Mouse (Mus musculus) C2C12 (cell line): ENCODE results near the gene 0610030E20Rik. TPM values are rescaled to one million over a fixed set of nuclear protein-coding genes. Genes with fewer than 3 reads are reported as not detected.
A peak's percentile ranks its signal among the peaks of the same experiment; 100 is the strongest.

ENCODE experiments used
- H3K27me3 ChIP-seq: one replicate; pipeline ENCODE4 v1.6.1; 2011; ENCODE audit not compliant: control insufficient read depth, insufficient read depth, insufficient read length
- H3K36me3 ChIP-seq: one replicate; pipeline ENCODE4 v1.6.1; 2011; ENCODE audit not compliant: control insufficient read depth, insufficient read depth
- H3K4me3 ChIP-seq: one replicate; pipeline ENCODE4 v1.5.1; 2011; ENCODE audit warnings: mild to moderate bottlenecking, control low read depth; ENCODE audit not compliant: poor library complexity, insufficient read depth, severe bottlenecking
- H3K79me2 ChIP-seq: one replicate; pipeline ENCODE4 v1.6.1; 2011; ENCODE audit not compliant: control insufficient read depth, insufficient read depth
- H3K79me3 ChIP-seq: one replicate; pipeline ENCODE4 v1.6.1; 2011; ENCODE audit warnings: low read depth, control low read depth
- H3ac ChIP-seq: one replicate; pipeline ENCODE3; 2011; ENCODE audit warnings: low read depth; ENCODE audit not compliant: control insufficient read depth, insufficient read length
- CEBPB ChIP-seq: IDR thresholded peaks from one replicate; pipeline ENCODE4 v1.6.1; 2011; ENCODE audit warnings: low read depth, mild to moderate bottlenecking, control low read depth, moderate library complexity
- CTCF ChIP-seq: IDR thresholded peaks from one replicate; pipeline ENCODE4 v1.5.1; 2011; ENCODE audit not compliant: control insufficient read depth, insufficient read depth, insufficient read length
- FOSL1 ChIP-seq: IDR thresholded peaks from one replicate; pipeline ENCODE4 v1.8.0; 2011; ENCODE audit warnings: mild to moderate bottlenecking, low read length; ENCODE audit not compliant: poor library complexity, insufficient read depth, severe bottlenecking
- MAX ChIP-seq: IDR thresholded peaks from one replicate; pipeline ENCODE4 v1.6.1; 2011; ENCODE audit warnings: mild to moderate bottlenecking, control low read depth
- MYOD1 ChIP-seq: IDR thresholded peaks from one replicate; pipeline ENCODE4 v1.6.1; 2011; ENCODE audit warnings: low read depth; ENCODE audit not compliant: control insufficient read depth, insufficient read length
- MYOG ChIP-seq: IDR thresholded peaks from one replicate; pipeline ENCODE4 v1.6.1; 2011; ENCODE audit not compliant: control insufficient read depth, insufficient read length; ENCODE audit errors: extremely low read depth
- USF1 ChIP-seq: IDR thresholded peaks from one replicate; pipeline ENCODE4 v1.6.1; 2011; ENCODE audit warnings: low read depth, mild to moderate bottlenecking, control low read depth, moderate library complexity
- polyA plus RNA-seq: library from polyadenylated mRNA; unstranded; fragments of >200 nt; fragmentation: generic; extraction: Trizol; gene quantifications from one replicate; pipeline ENCODE4 v1.2.1, GENCODE M21; 2012; ENCODE audit warnings: missing spikeins

Gene 0610030E20Rik
- polyA plus RNA-seq, 1 experiment: 5.2 TPM

DNA sequence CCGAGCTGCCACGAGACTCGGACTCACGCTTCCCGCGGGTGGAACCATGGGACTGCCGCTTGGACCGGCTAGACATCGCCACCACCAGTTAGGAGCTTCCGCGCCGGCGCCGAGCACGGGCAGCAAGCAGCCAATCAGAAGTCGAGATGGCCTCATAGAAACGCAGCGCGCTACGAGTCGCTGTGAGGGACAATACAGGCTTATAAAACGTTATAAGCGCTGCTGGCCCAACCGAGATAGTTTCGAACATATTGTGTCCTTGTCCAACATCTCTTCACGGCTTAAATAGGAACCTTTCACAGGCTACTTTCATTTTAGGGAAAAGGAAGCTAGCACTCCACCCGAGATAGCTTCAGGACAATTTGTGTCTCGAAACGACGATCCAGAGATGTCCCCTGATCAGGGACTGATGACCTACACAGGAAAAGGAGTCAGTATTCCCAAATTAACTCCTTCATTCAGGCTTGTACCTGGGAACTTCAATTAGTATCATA is 2.0 kb upstream of the 0610030E20Rik start, which contains the start of gene Usp39:
TSS of gene Usp39 (minus strand) at position 111 of the 494 bp plus-strand sequence.
- Histone ChIP-seq H3K4me3 (peak within 1 kb of the TSS; percentile 83), H3ac (peak within 1 kb of the TSS; percentile 93), H3K79me3 (peaks cover 57% of the 10 kb centered on the region), H3K36me3 (peaks cover 32% of the 10 kb centered on the region), H3K79me2 (peaks cover 78% of the 10 kb centered on the region), H3K27me3 (no peaks in the 10 kb centered on the region)
- TF ChIP-seq FOSL1: no peak
- peak; percentile 48 for TF ChIP-seq USF1
- TF ChIP-seq MAX: peak; percentile 81
- no peak for TF ChIP-seq CEBPB
- TF ChIP-seq MYOG: no peak
- no peak for TF ChIP-seq MYOD1
- no peak for TF ChIP-seq CTCF

DNA sequence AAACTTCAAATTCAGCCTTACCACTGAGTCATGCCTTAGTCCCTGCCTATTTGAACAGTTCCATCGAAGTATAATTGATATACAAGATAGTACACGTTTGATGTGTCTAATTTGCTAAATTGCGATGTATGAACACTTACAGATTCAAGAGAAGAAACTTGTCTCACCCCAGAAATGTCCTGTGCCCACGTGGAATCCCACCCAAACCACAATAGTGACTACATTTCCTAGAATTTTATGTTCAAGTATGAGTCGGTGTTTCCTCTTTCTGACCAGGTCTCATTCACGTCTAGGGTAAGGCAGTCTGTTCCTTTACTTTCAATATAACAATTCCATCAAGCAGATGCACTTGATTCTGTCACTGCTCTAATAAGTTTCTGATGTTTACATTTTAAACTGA is 1.5 kb upstream of the 0610030E20Rik start:
- H3K4me3 ChIP-seq: no peak overlapping the region
- TF ChIP-seq MYOD1: no peak
- no peak for TF ChIP-seq MYOG
- TF ChIP-seq USF1: no peak
- no peak for TF ChIP-seq CTCF
- no peak for TF ChIP-seq FOSL1
- TF ChIP-seq CEBPB: no peak
- no peak for TF ChIP-seq MAX

DNA sequence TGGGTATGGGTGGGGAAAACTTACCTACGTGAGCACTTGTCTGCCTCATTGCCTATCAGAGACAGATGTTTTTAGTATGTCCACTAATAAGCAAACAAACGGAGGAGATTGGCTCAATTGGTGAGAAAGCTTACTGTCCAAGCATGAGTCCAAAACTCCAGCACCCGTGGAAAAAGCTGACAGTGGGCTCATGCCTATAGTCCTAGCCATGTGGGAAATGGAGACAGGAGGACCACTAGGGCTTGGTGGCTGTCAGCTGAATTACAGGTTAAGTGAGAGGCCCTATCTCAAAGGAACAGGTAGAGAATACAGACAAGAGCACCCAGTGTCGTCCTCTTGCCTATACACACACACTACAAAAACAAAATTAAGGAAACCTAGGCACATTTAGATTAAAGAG is 856 bp upstream of the 0610030E20Rik start:
- peaks cover 58% of the 10 kb centered on the region for H3K79me3 ChIP-seq
- H3K36me3 ChIP-seq: peaks cover 36% of the 10 kb centered on the region
- H3K79me2 ChIP-seq: peaks cover 77% of the 10 kb centered on the region
- H3K4me3 ChIP-seq: no peak overlapping the region
- H3ac ChIP-seq: no peak overlapping the region
- no peaks in the 10 kb centered on the region for H3K27me3 ChIP-seq
- TF ChIP-seq CEBPB (no peak), FOSL1 (no peak), CTCF (no peak), USF1 (no peak), MYOD1 (no peak), MAX (no peak), MYOG (no peak)

More for the DNA sequence above, 1.5 kb upstream of the 0610030E20Rik start:
- Histone ChIP-seq H3ac (no peak overlapping the region), H3K79me3 (peaks cover 55% of the 10 kb centered on the region), H3K27me3 (no peaks in the 10 kb centered on the region), H3K79me2 (peaks cover 77% of the 10 kb centered on the region), H3K36me3 (peaks cover 31% of the 10 kb centered on the region)

DNA sequence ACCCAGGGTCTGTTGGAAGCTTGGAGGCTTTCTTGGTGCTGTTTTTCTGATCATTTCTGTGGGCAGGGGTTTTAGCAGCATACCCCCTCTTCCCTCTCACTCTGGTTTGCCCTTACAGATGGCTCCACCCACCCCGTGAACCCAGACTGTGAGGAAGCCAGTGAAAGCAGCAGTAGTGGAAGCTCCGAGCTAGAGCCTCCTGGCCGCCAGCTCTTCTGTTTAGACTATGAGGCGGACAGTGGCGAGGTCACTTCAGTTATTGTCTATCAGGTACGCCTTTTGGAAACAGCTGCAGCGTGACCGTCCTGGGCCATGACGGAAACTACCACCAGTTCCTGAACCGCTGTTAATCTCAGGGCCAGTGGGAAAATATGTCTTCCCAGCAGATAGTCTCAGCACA is 1.3 kb downstream of the 0610030E20Rik start:
- Histone ChIP-seq H3K79me2 (peaks cover 69% of the 10 kb centered on the region), H3K36me3 (peaks cover 40% of the 10 kb centered on the region), H3K27me3 (no peaks in the 10 kb centered on the region), H3ac (no peak overlapping the region), H3K79me3 (peaks cover 43% of the 10 kb centered on the region), H3K4me3 (no peak overlapping the region)
- TF ChIP-seq USF1 (no peak), CEBPB (no peak), MYOG (no peak), CTCF (no peak), FOSL1 (no peak), MYOD1 (no peak), MAX (no peak)

DNA sequence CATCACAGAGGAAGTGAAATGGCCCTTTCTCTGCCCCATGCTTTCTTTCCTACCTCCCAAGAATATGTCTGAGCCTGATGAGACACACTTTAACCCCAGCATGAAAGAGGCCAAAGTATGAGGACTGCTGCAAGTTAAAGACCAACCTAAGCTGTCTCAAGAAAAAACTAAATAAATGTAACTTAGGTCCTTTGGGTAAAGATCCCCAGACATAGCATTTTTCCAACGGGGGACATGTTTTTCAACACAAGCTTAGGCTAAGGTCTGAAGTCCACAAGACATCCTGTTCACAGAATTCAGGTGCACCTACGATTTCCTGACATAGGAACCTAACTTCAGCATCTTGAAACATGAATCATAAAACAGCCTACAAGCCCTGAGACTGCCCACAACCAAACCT is 3.1 kb downstream of the 0610030E20Rik start:
- H3K79me2 ChIP-seq: peaks cover 52% of the 10 kb centered on the region
- TF ChIP-seq MYOD1: no peak
- TF ChIP-seq FOSL1: no peak
- TF ChIP-seq MYOG: no peak
- no peak for TF ChIP-seq CTCF
- TF ChIP-seq USF1: no peak
- no peak for TF ChIP-seq MAX
- TF ChIP-seq CEBPB: no peak
- no peak overlapping the region for H3ac ChIP-seq
- peaks cover 40% of the 10 kb centered on the region for H3K36me3 ChIP-seq
- peaks cover 31% of the 10 kb centered on the region for H3K79me3 ChIP-seq
- H3K27me3 ChIP-seq: no peaks in the 10 kb centered on the region
- no peak overlapping the region for H3K4me3 ChIP-seq
